ENCODE assay signal across 8 mouse cellular contexts in genomic region chr3:152107149-152108002, GRCm38 (mm10). TPM values are rescaled to one million over a fixed set of nuclear protein-coding genes. Genes with fewer than 3 reads are reported as not detected.
DNase-seq lines count a peak whose midpoint lies in the region; ATAC-seq and TF ChIP-seq lines count a peak whose summit lies in the region.

No protein-coding gene starts in this region.

- no peak for DNase-seq in heart, embryonic 10.5 days (ENCODE audit: low spot score)
- no peak for DNase-seq in heart, postnatal 10 days
- peak; percentile 53 for DNase-seq in embryonic facial prominence, embryonic 14.5 days (ENCODE audit: low spot score)
- DNase-seq in limb, embryonic 11.5 days (ENCODE audit: low spot score) = peak; percentile 72
- DNase-seq in gastrocnemius, adult 8-10 months (ENCODE audit: low spot score in 2 of 2) = no peak
- no peak for DNase-seq in lung, postnatal 4 days

- no peaks in the 10 kb centered on the region for H3K9me3 ChIP-seq in heart, embryonic 10.5 days
- no peaks in the 10 kb centered on the region for H3K9me3 ChIP-seq in ES-Bruce4 (replicated peaks; ENCODE audit: control insufficient read depth, insufficient read depth, low read length, poor library complexity, severe bottlenecking)
- H3K9me3 ChIP-seq in embryonic facial prominence, embryonic 14.5 days (ENCODE audit: control insufficient read depth, low read length) = no peaks in the 10 kb centered on the region
- no peaks in the 10 kb centered on the region for H3K9me3 ChIP-seq in limb, embryonic 11.5 days (ENCODE audit: control insufficient read depth, low read length)
- H3K9me3 ChIP-seq in neural tube, embryonic 13.5 days = no peaks in the 10 kb centered on the region

- no peak for TF ChIP-seq EP300 in ES-Bruce4 (IDR thresholded peaks at IDR 0.05; ENCODE audit: insufficient read depth, low read depth, low read length)

- peak overlapping the region; percentile 75 for H3K4me2 ChIP-seq in embryonic facial prominence, embryonic 14.5 days (ENCODE audit: low read depth, low read length)
- H3K4me2 ChIP-seq in limb, embryonic 11.5 days (ENCODE audit: low read depth, severe bottlenecking) = peak overlapping the region; percentile 88
- H3K4me2 ChIP-seq in neural tube, embryonic 13.5 days = peak overlapping the region; percentile 83

- no peak for TF ChIP-seq CTCF in ES-Bruce4 (IDR thresholded peaks at IDR 0.05; ENCODE audit: low read depth, low read length)

- H3K36me3 ChIP-seq in heart, embryonic 10.5 days = no peaks in the 10 kb centered on the region
- H3K36me3 ChIP-seq in ES-Bruce4 (ENCODE audit: control insufficient read depth, insufficient read depth, low read length, poor library complexity, severe bottlenecking) = no peaks in the 10 kb centered on the region
- H3K36me3 ChIP-seq in embryonic facial prominence, embryonic 14.5 days (ENCODE audit: control insufficient read depth, insufficient read depth, low read length) = no peaks in the 10 kb centered on the region
- no peaks in the 10 kb centered on the region for H3K36me3 ChIP-seq in limb, embryonic 11.5 days (ENCODE audit: control insufficient read depth, insufficient read depth, low read length)
- no peaks in the 10 kb centered on the region for H3K36me3 ChIP-seq in neural tube, embryonic 13.5 days

- peaks cover 55% of the 10 kb centered on the region for H3K4me1 ChIP-seq in heart, embryonic 10.5 days
- no peaks in the 10 kb centered on the region for H3K4me1 ChIP-seq in ES-Bruce4 (ENCODE audit: control insufficient read depth, insufficient read depth, low read length)
- peaks cover 26% of the 10 kb centered on the region for H3K4me1 ChIP-seq in embryonic facial prominence, embryonic 14.5 days (ENCODE audit: control insufficient read depth, insufficient read depth, low read length)
- H3K4me1 ChIP-seq in limb, embryonic 11.5 days (ENCODE audit: control insufficient read depth, insufficient read depth, low read length) = peaks cover 29% of the 10 kb centered on the region
- H3K4me1 ChIP-seq in neural tube, embryonic 13.5 days (replicated peaks) = peaks cover 34% of the 10 kb centered on the region

- 0 out of 2 replicates have a peak overlapping the region, but pooled peaks have one; percentile 17 for H3K27ac ChIP-seq in heart, embryonic 10.5 days
- H3K27ac ChIP-seq in ES-Bruce4 (ENCODE audit: insufficient read depth, low read length) = no peak overlapping the region
- H3K27ac ChIP-seq in embryonic facial prominence, embryonic 14.5 days (replicated peaks; ENCODE audit: low read depth, low read length) = no peak overlapping the region
- H3K27ac ChIP-seq in limb, embryonic 11.5 days (replicated peaks; ENCODE audit: low read depth, low read length) = no peak overlapping the region
- H3K27ac ChIP-seq in neural tube, embryonic 13.5 days (replicated peaks) = no peak overlapping the region; the same call in 1 of the 2 replicates

- WGBS in heart, embryonic 10.5 days = 20% methylated on average over 30 of the region's 30 CpGs
- 14% methylated on average over 30 of the region's 30 CpGs for WGBS in embryonic facial prominence, embryonic 14.5 days
- 26% methylated on average over 30 of the region's 30 CpGs for WGBS in limb, embryonic 11.5 days
- WGBS in neural tube, embryonic 13.5 days = 30% methylated on average over 29 of the region's 30 CpGs

- TF ChIP-seq POLR2A in ES-Bruce4 (IDR thresholded peaks at IDR 0.05; ENCODE audit: insufficient read depth, low read length) = no peak

- H3K4me3 ChIP-seq in heart, embryonic 10.5 days = peak overlapping the region; percentile 60
- peak overlapping the region; percentile 57 for H3K4me3 ChIP-seq in ES-Bruce4 (ENCODE audit: low read depth, low read length)
- peak overlapping the region; percentile 33 for H3K4me3 ChIP-seq in embryonic facial prominence, embryonic 14.5 days (ENCODE audit: low read depth, low read length)
- peak overlapping the region; percentile 37 for H3K4me3 ChIP-seq in limb, embryonic 11.5 days (ENCODE audit: low read depth, low read length)
- H3K4me3 ChIP-seq in neural tube, embryonic 13.5 days = peak overlapping the region; percentile 45

- peaks cover 7% of the 10 kb centered on the region; the same call in 1 of the 2 replicates for H3K27me3 ChIP-seq in heart, embryonic 10.5 days (ENCODE audit: insufficient read depth, poor library complexity, severe bottlenecking)
- no peaks in the 10 kb centered on the region for H3K27me3 ChIP-seq in ES-Bruce4 (ENCODE audit: control insufficient read depth, insufficient read depth, low read length, poor library complexity, severe bottlenecking)
- H3K27me3 ChIP-seq in embryonic facial prominence, embryonic 14.5 days (replicated peaks; ENCODE audit: control insufficient read depth, insufficient read depth, low read length) = peaks cover 12% of the 10 kb centered on the region
- peaks cover 9% of the 10 kb centered on the region; the same call in 1 of the 2 replicates for H3K27me3 ChIP-seq in limb, embryonic 11.5 days (ENCODE audit: control insufficient read depth, insufficient read depth, low read length)
- peaks cover 28% of the 10 kb centered on the region for H3K27me3 ChIP-seq in neural tube, embryonic 13.5 days

- intact Hi-C loops in heart, postnatal 10 days (cut with DNase I) = loop anchor here (10.0 kb wide), 1 partner anchor 237 kb away; the partner anchor contains the start of genes Miga1 and Usp33

- ATAC-seq in embryonic facial prominence, embryonic 14.5 days (ENCODE audit: low read depth) = peak; percentile 16; the same call in 1 of the 2 replicates
- peak; percentile 53 for ATAC-seq in limb, embryonic 11.5 days (ENCODE audit: insufficient number of reproducible peaks, low FRiP score, low TSS enrichment, low read depth)
- ATAC-seq in neural tube, embryonic 13.5 days (ENCODE audit: low read depth) = peak; percentile 74

- H3K9ac ChIP-seq in ES-Bruce4 (ENCODE audit: low read depth, poor library complexity, severe bottlenecking) = no peak overlapping the region
- 0 out of 2 replicates have a peak overlapping the region, but pooled peaks have one; percentile 26 for H3K9ac ChIP-seq in embryonic facial prominence, embryonic 14.5 days (ENCODE audit: low read depth, low read length)
- no peak overlapping the region for H3K9ac ChIP-seq in limb, embryonic 11.5 days (ENCODE audit: low read length)
- peak overlapping the region; percentile 71 for H3K9ac ChIP-seq in neural tube, embryonic 13.5 days

RNA-seq across cellular contexts. Expression of gene Gipc2, which starts 58.7 kb away (rescaled TPM):
- 4.2 and 10.8 TPM in 2 replicates for polyA plus RNA-seq in heart, embryonic 10.5 days (2016; fragmentation: Nextera tagmentation; extraction: Ambion mirVana)
- 1 to 10 TPM; 3.8 to 5.4 TPM for total RNA-seq in heart, postnatal 10 days (2021)
- 17.1 and 19.9 TPM in 2 replicates for polyA plus RNA-seq in ES-Bruce4 (2011; ENCODE audit: insufficient read depth, insufficient read length, low read depth, missing spikeins)
- 2.3 and 4.6 TPM in 2 replicates for polyA plus RNA-seq in embryonic facial prominence, embryonic 14.5 days (2014; fragmentation: Nextera tagmentation; extraction: Ambion mirVana)
- polyA plus RNA-seq in limb, embryonic 11.5 days (2014; fragmentation: Nextera tagmentation; extraction: Ambion mirVana) = 3.0 and 3.3 TPM in 2 replicates
- 4.4 and 5.7 TPM in 2 replicates for polyA plus RNA-seq in neural tube, embryonic 13.5 days (2015; fragmentation: Nextera tagmentation; extraction: Ambion mirVana)
- total RNA-seq in gastrocnemius, adult 8-10 months (2022) = under 1 TPM in 3 of 4 experiments, not detected in 1; 0.36 to 0.70 (median 0.68) TPM

Comparison
In these comparisons a context has a peak if more than half of its experiments do, and no peak if none do; other contexts are left out.
1. DNase-seq: peak in embryonic facial prominence, embryonic 14.5 days (single experiment) and limb, embryonic 11.5 days (single experiment); none in heart, embryonic 10.5 days (single experiment), heart, postnatal 10 days (0 of 2), gastrocnemius, adult 8-10 months (0 of 2) and lung, postnatal 4 days (0 of 2).
2. H3K9ac ChIP-seq: peak in embryonic facial prominence, embryonic 14.5 days (single experiment) and neural tube, embryonic 13.5 days (single experiment); none in ES-Bruce4 (single experiment) and limb, embryonic 11.5 days (single experiment).
3. ATAC-seq: peak in every context shown above with its lines; median percentile 74 in neural tube, embryonic 13.5 days; 53 in limb, embryonic 11.5 days; 16 in embryonic facial prominence, embryonic 14.5 days.
4. Peak in every context shown above with its lines, with median percentiles within 50 percentile points of each other: H3K4me3 ChIP-seq and H3K4me2 ChIP-seq.